Mouse (Mus musculus): ENCODE results near the gene Pappa.

Gene Pappa

GRCm38 (mm10) chr4:65272295-65272694, 148.3 kb downstream of the Pappa start:
- no peak for DNase-seq (ENCODE audit: low read depth, low spot score)

- no peak for DNase-seq (ENCODE audit: low read depth, low spot score)
Observed at GRCm38 (mm10) chr4:65273299-65273851, 149.4 kb downstream of the Pappa start.

GRCm38 (mm10) chr4:65278451-65279271, 154.7 kb downstream of the Pappa start:
- DNase-seq (ENCODE audit: low read depth, low spot score), result no peak

GRCm38 (mm10) chr4:65279272-65279653, 155.3 kb downstream of the Pappa start:
- DNase-seq (ENCODE audit: low read depth, low spot score), result no peak

- DNase-seq (ENCODE audit: low read depth, low spot score), result no peak
Observed at GRCm38 (mm10) chr4:65279979-65280677, 156.2 kb downstream of the Pappa start.

- DNase-seq (ENCODE audit: low read depth, low spot score), result no peak
Observed at GRCm38 (mm10) chr4:65280888-65281287, 156.9 kb downstream of the Pappa start.

- no peak for DNase-seq (ENCODE audit: low read depth, low spot score)
Observed at GRCm38 (mm10) chr4:65283611-65284010, 159.6 kb downstream of the Pappa start.

GRCm38 (mm10) chr4:65285165-65285564, 161.2 kb downstream of the Pappa start:
- DNase-seq (ENCODE audit: low read depth, low spot score), result no peak

- DNase-seq (ENCODE audit: low read depth, low spot score), result no peak
Observed at GRCm38 (mm10) chr4:65289247-65289646, 165.3 kb downstream of the Pappa start.

- no peak for DNase-seq (ENCODE audit: low read depth, low spot score)
Observed at GRCm38 (mm10) chr4:65295741-65296140, 171.8 kb downstream of the Pappa start.

- DNase-seq (ENCODE audit: low read depth, low spot score), result no peak
Observed at GRCm38 (mm10) chr4:65296356-65296967, 172.5 kb downstream of the Pappa start.

- no peak for DNase-seq (ENCODE audit: low read depth, low spot score)
Observed at GRCm38 (mm10) chr4:65296968-65297499, 173.1 kb downstream of the Pappa start.

- no peak for DNase-seq (ENCODE audit: low read depth, low spot score)
Observed at GRCm38 (mm10) chr4:65298212-65299181, 174.5 kb downstream of the Pappa start.

GRCm38 (mm10) chr4:65299365-65299764, 175.4 kb downstream of the Pappa start:
- no peak for DNase-seq (ENCODE audit: low read depth, low spot score)

GRCm38 (mm10) chr4:65300431-65300830, 176.5 kb downstream of the Pappa start:
- DNase-seq (ENCODE audit: low read depth, low spot score), result no peak

- DNase-seq (ENCODE audit: low read depth, low spot score), result no peak
Observed at GRCm38 (mm10) chr4:65302666-65303065, 178.7 kb downstream of the Pappa start.

- no peak for DNase-seq (ENCODE audit: low read depth, low spot score)
Observed at GRCm38 (mm10) chr4:65317877-65318525, 194.0 kb downstream of the Pappa start.

- DNase-seq (ENCODE audit: low read depth, low spot score), result peak; percentile 33
Observed at GRCm38 (mm10) chr4:65321340-65321739, 197.4 kb downstream of the Pappa start.

GRCm38 (mm10) chr4:65321959-65322358, 198.0 kb downstream of the Pappa start:
- no peak for DNase-seq (ENCODE audit: low read depth, low spot score)

GRCm38 (mm10) chr4:65325816-65326215, 201.8 kb downstream of the Pappa start:
- peak; percentile 22 for DNase-seq (ENCODE audit: low read depth, low spot score)
